Mouse (Mus musculus) kidney, postnatal 4 days (tissue): ENCODE results near the gene Tnip1.

Source experiments
- DNase-seq, 2 experiments: peaks; one replicate each; pipeline ENCODE4 v3.0.0; 2021; ENCODE audit warnings: mixed read lengths in 2 of 2

Gene Tnip1

GRCm38 (mm10) chr11:54962810-54963209, at the start of gene Tnip1:
Gene Tnip1 (minus strand): TSS chr11:54962917.
- DNase-seq = peak; percentile 31 to 49

- no peak for DNase-seq
These were observed 48.7 kb upstream of the Tnip1 start for GRCm38 (mm10) chr11:55011440-55011839.

- no peak for DNase-seq
These were observed 45.5 kb upstream of the Tnip1 start for GRCm38 (mm10) chr11:55008230-55008629.

- no peak for DNase-seq
These were observed 43.0 kb upstream of the Tnip1 start for GRCm38 (mm10) chr11:55005684-55006083.

GRCm38 (mm10) chr11:55004970-55005502, 42.3 kb upstream of the Tnip1 start:
- DNase-seq = no peak

GRCm38 (mm10) chr11:54998708-54999107, 36.0 kb upstream of the Tnip1 start:
- DNase-seq = no peak

GRCm38 (mm10) chr11:54998284-54998683, 35.6 kb upstream of the Tnip1 start:
- DNase-seq = peak; percentile 70 to 79

GRCm38 (mm10) chr11:54996176-54996575, 33.5 kb upstream of the Tnip1 start:
- no peak for DNase-seq

GRCm38 (mm10) chr11:54989920-54990319, 27.2 kb upstream of the Tnip1 start:
- DNase-seq = no peak

GRCm38 (mm10) chr11:54988754-54989349, 26.1 kb upstream of the Tnip1 start:
- no peak for DNase-seq

GRCm38 (mm10) chr11:54987974-54988373, 25.3 kb upstream of the Tnip1 start:
- DNase-seq = peak; percentile 72 to 73

GRCm38 (mm10) chr11:54985086-54985485, 22.4 kb upstream of the Tnip1 start:
- DNase-seq = no peak

GRCm38 (mm10) chr11:54984581-54984980, 21.9 kb upstream of the Tnip1 start:
- no peak for DNase-seq

GRCm38 (mm10) chr11:54984085-54984484, 21.4 kb upstream of the Tnip1 start:
- peak; percentile 89 to 91 for DNase-seq

- DNase-seq = no peak
These were observed 19.8 kb upstream of the Tnip1 start for GRCm38 (mm10) chr11:54982520-54982919.

- no peak for DNase-seq
These were observed 18.9 kb upstream of the Tnip1 start for GRCm38 (mm10) chr11:54981630-54982029.

GRCm38 (mm10) chr11:54977385-54977937, 14.7 kb upstream of the Tnip1 start:
- no peak for DNase-seq

GRCm38 (mm10) chr11:54976351-54976750, 13.6 kb upstream of the Tnip1 start:
- DNase-seq = no peak

- DNase-seq = no peak
These were observed 13.0 kb upstream of the Tnip1 start for GRCm38 (mm10) chr11:54975756-54976155.

GRCm38 (mm10) chr11:54975340-54975739, 12.6 kb upstream of the Tnip1 start:
- DNase-seq = no peak

- DNase-seq = no peak
These were observed 11.9 kb upstream of the Tnip1 start for GRCm38 (mm10) chr11:54974639-54975038.

GRCm38 (mm10) chr11:54973481-54974212, 10.9 kb upstream of the Tnip1 start:
- DNase-seq = peak; percentile 75 to 86

GRCm38 (mm10) chr11:54972789-54973188, 10.1 kb upstream of the Tnip1 start:
- no peak for DNase-seq
